Mouse (Mus musculus) myocyte (in vitro differentiated cells): Measurements from ENCODE around the gene Timp4.

Experiments
- CEBPB ChIP-seq: IDR thresholded peaks from 2 replicates; pipeline ENCODE4 v1.6.1; 2011; ENCODE audit warnings: mild to moderate bottlenecking, moderate library complexity; ENCODE audit not compliant: poor library complexity, insufficient read depth, severe bottlenecking
- POLR2A ChIP-seq: IDR thresholded peaks from one replicate; pipeline ENCODE4 v1.6.1; 2011; ENCODE audit warnings: low read depth, mild to moderate bottlenecking, control low read depth, moderate library complexity; ENCODE audit not compliant: insufficient read length

GRCm38 (mm10) chr6:115244222-115244621 lies 7.8 kb downstream of the Timp4 start:
- TF ChIP-seq POLR2A (no peak), CEBPB (no peak)
